Mouse (Mus musculus): Measurements from ENCODE around the gene Rflna. TPM values are rescaled to one million over a fixed set of nuclear protein-coding genes. Genes with fewer than 3 reads are reported as not detected.

Rflna gene
- polyA plus RNA-seq, 1 experiment = 18.2 TPM

GRCm38 (mm10) chr5:125005871-125006652, 3.0 kb downstream of the Rflna start:
- no peak for DNase-seq (ENCODE audit: low read depth)

GRCm38 (mm10) chr5:125006896-125007295, 3.9 kb downstream of the Rflna start:
- no peak for DNase-seq (ENCODE audit: low read depth)

DNA sequence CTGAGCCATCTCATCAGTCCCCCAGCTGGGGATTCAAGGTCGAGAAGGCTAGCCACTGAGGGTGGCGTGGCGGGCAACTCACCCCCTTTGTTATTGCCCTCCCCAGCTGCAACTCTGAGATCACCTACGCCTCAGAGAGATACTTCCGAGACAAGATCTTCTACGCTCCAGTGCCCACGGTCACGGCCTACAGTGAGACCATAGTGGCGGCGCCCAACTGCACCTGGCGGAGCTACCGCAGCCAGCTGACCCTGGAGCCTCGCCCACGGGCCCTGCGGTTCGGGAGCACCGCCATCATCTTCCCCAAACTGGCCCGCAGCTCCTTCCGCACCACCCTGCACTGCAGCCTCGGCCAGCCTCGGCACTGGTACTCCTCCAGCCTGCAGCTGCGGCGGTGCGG, 8.1 kb downstream of the Rflna start:
- DNase-seq (ENCODE audit: low read depth) = no peak

DNA sequence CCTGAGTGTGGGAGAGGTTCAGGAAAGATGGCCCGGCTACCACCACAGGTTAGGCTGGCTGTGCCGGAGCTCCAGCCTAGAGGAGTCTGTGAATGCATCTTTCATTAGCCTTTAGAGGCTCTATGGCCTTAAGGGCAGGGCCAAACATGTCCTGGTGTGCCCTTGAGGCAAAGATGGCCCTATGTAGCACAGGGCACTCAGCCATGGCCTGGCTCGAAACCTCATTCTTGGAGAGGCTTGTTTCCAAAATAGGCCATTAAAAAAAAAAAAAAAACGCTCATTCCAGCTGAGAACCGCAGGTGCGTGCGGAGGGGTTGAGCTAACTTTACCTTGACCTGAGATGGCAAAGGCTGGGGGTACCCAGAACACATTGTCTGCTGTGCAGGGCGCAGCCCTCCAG, 8.6 kb downstream of the Rflna start:
- DNase-seq (ENCODE audit: low read depth) = no peak

DNA sequence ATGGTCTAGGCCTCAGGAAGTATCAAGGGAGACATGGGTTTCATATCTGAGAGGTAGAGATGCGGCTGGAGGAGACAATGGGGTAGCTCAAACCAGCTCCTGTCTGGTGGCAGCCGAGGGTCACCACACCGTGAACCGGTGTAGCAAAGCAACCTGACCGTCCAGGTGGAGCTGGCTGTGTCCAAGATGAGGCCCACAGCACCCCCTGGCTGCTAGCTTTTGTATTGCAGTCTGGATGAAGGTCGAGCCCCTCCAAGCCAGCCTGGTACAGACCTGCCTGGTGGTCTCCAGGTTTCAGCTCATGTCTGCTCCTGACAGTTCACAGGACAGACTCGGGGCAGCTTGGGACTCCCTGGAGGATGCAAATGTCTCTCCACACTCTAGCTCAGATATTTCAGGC, 11.5 kb downstream of the Rflna start:
- DNase-seq (ENCODE audit: low read depth) = no peak

DNA sequence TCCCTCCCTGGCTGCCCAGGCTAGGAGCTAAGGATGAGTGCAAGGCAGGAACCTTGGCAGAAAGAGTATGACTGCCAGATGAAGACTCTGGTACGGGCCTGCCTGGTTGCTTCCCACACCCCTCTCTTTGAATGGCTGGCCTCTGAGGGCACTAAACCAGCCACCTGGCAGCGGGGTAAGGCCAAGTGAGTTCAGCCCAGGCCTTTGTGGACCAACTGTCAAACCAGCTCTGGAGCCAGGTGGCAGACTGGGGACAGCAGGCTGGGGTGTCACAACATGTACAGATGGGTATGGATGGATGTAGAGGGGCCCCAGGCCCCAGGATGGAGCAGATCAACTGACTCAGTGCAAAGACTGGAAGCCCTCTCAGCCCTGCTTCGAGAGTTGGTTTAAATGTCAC, 12.0 kb downstream of the Rflna start:
- no peak for DNase-seq (ENCODE audit: low read depth)

GRCm38 (mm10) chr5:125015576-125015975, 12.6 kb downstream of the Rflna start:
- DNase-seq (ENCODE audit: low read depth) = no peak

DNA sequence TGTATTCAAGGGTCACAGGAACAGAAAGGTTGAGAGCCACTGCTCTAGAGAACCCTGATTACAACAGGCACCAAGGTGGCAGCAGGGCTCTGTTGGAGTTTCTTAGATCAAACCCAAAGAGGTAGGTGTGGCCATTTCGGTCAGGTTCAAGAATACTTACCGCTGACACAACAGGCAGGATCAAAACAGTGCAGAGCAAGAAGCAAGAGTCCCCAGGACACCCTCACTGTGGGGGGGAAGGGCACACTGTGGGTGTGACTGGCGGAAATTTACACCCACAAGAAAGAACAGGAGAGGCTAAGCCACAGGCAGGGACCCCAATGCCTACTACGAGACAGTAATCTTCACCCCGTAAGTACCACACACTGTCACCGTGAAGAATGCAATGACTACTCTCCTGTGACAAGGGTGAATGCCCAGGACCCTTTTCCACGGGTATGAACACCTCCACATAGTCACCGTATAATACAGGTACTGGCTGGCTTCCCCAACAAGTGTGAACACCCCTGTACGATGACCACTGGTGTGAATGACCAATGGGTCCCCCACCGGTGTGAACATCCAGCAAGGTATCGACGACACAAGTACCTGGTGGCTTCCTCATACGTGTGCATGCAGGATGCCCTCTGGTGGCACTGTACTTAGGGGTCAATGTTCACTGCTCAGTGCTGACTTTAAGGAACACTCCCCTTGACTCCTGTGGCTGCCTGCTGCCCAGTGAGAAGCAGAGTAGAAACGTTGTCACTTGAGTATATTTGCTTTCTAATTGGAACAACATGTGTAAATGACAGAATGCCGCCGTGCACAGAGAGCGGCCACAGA, 13.6 kb downstream of the Rflna start:
- DNase-seq (ENCODE audit: low read depth) = no peak

GRCm38 (mm10) chr5:125017332-125017731, 14.3 kb downstream of the Rflna start:
- no peak for DNase-seq (ENCODE audit: low read depth)

GRCm38 (mm10) chr5:125019099-125019498, 16.1 kb downstream of the Rflna start:
- DNase-seq (ENCODE audit: low read depth) = no peak

DNA sequence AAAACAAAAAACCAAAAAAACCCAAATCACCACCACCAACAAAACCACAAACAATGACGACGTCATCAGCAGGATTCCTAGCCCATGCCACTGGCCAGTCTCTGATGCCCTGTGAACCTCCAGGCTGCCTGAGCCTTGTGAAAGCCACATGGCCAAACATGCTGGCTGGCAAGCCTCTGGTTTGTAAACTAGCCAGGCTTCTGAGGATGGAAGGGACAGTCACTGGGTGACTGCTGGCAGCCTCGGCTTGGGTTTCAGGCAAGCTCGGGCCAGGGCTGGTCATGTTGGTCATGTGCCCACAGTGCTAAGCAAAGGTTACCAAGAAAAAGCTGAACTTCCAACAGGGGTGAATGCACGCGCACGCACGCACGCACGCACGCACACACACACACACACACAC, 18.3 kb downstream of the Rflna start:
- no peak for DNase-seq (ENCODE audit: low read depth)

DNA sequence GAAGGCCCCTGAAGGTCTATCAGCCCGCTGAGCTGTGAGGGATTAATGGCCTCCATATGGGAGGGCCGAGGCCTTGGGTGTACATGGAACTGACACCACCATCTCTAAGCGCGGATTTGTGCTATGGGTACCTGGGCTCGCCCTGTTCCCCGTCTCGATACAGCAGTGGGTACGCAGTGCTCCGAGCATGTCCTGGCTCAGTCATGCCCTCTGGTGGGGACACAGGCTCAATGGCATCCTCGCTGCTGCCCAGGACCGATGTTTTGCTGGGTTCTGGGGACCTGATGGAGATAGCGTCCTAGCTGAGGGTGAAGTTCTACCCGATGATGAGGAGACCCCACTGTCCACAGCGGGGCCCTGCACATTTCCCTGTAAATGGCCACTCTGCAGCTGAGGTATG, 21.0 kb downstream of the Rflna start:
- no peak for DNase-seq (ENCODE audit: low read depth)

DNA sequence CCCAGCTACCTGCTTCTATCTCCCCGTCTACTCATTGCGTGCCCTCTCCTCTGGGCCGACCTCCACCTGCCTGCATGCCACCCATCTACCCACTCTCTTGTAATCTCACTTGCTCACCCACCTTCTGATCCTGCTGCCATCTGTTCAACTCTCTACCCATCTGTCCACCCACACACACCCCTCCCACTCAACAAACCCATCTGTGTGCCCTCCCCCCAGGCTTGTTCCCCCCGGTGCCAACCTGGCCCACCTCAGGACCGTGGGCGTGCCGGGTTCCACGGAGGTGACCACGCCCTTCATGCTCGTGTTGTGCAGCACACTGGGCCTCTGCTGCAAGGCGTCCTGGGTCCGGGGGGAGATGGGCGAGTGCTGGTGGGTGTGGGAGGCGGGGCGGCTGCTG, 25.4 kb downstream of the Rflna start:
- DNase-seq (ENCODE audit: low read depth) = no peak

- no peak for DNase-seq (ENCODE audit: low read depth)
Observed at GRCm38 (mm10) chr5:125028911-125029310, 25.9 kb downstream of the Rflna start.

- DNase-seq (ENCODE audit: low read depth) = no peak
Observed at GRCm38 (mm10) chr5:125036483-125036882, 33.5 kb downstream of the Rflna start.

- no peak for DNase-seq (ENCODE audit: low read depth)
Observed at GRCm38 (mm10) chr5:125039377-125040027, 36.5 kb downstream of the Rflna start.

- DNase-seq (ENCODE audit: low read depth) = peak; percentile 98
Observed at GRCm38 (mm10) chr5:125040128-125040584, 37.1 kb downstream of the Rflna start.

DNA sequence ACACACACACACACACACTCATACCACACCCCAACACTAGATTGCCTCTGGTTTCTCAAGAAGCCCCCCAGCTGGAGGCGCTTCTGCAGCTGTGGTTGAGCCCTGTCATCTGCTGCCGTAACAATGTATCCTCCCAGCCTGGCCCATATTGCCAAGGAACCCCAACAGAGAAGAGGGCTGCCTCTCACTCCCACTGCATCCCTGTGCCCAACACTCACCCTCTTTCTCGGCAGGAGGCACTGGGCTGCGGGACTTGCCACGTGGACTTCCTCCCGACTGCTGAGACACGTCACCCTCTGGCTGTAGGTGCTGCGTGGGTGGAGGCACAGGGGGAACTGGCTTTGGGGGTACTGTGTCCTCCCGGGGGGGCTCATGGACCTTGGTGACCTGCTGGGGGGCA, 38.6 kb downstream of the Rflna start:
- DNase-seq (ENCODE audit: low read depth) = no peak

DNA sequence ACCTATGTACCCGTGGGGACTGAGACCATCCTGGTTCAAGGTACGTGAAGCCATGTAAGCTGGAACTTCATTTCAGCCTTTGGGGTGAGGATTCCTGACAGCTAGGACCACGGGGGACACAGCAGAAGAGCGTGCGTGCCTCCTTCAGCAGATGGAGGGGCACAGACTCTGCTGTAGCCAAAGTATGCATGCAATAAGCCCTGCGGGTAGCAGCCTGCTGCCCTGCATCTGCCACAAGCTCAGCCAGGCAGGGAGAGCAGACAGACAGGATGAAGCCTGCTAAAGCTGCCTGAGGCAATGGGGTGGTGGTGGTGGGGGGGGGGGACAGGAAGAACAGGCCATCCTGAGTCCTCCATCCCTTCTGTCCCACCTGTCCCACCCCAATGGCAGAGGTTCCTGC, 40.4 kb downstream of the Rflna start:
- DNase-seq (ENCODE audit: low read depth) = no peak

GRCm38 (mm10) chr5:125045202-125045601, 42.2 kb downstream of the Rflna start:
- DNase-seq (ENCODE audit: low read depth) = no peak

- no peak for DNase-seq (ENCODE audit: low read depth)
Observed at GRCm38 (mm10) chr5:125046436-125046835, 43.4 kb downstream of the Rflna start.

DNA sequence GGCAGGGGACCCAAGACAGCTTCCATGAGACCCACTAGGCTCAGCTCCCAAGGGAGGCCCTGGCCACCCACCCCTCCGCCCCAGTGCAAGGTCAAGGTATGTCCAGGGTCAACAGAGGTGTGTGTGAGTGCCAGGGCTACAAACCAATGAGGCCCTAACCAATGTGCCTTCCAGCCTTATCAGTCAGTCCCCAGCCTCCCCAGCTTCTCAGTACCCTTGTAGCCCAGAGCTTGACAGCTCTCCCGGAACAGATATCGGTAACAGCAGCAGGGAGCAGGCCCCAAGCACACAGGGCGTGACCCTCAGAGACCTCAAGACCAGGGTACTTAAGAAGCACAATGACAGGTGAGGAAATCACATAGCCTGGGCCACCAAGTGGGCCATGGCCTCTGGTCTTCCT, 46.5 kb downstream of the Rflna start:
- no peak for DNase-seq (ENCODE audit: low read depth)

GRCm38 (mm10) chr5:125052237-125052602, 49.2 kb downstream of the Rflna start:
- DNase-seq (ENCODE audit: low read depth) = no peak

All from gonadal fat pad, adult 2 months (tissue).